Mouse (Mus musculus) small intestine, adult 2 months (tissue): ENCODE data around the gene Dennd1a. TPM values are rescaled to one million over a fixed set of nuclear protein-coding genes. Genes with fewer than 3 reads are reported as not detected.

Experiments
- H3K27ac ChIP-seq: fragments of 200-500 bp; 2 replicates; pipeline ENCODE4 v1.5.1; 2012; ENCODE audit warnings: low read depth, low read length, control low read depth, inconsistent platforms; ENCODE audit not compliant: insufficient read depth
- H3K27me3 ChIP-seq: fragments of 200-500 bp; 2 replicates; pipeline ENCODE4 v1.6.1; 2012; ENCODE audit warnings: mild to moderate bottlenecking, moderate library complexity, low read length, inconsistent platforms; ENCODE audit not compliant: control insufficient read depth, insufficient read depth
- H3K36me3 ChIP-seq: fragments of 200-500 bp; 2 replicates; pipeline ENCODE4 v1.6.1; 2012; ENCODE audit warnings: mild to moderate bottlenecking, low read length, control low read depth, inconsistent platforms; ENCODE audit not compliant: control insufficient read depth, insufficient read depth
- H3K4me1 ChIP-seq: fragments of 200-500 bp; 2 replicates; pipeline ENCODE4 v1.6.1; 2012; ENCODE audit warnings: low read length, inconsistent platforms, mixed read lengths; ENCODE audit not compliant: control insufficient read depth, insufficient read depth, insufficient read length
- H3K4me3 ChIP-seq: fragments of 200-500 bp; 2 replicates; pipeline ENCODE4 v1.5.1; 2012; ENCODE audit warnings: low read depth, mild to moderate bottlenecking, control low read depth, inconsistent platforms, low read length, moderate library complexity
- CTCF ChIP-seq: fragments of 200-500 bp; IDR thresholded peaks from 2 replicates; pipeline ENCODE4 v1.5.1; 2012; ENCODE audit warnings: low read depth, mild to moderate bottlenecking, control low read depth, inconsistent platforms, low read length, moderate library complexity, mixed read lengths; ENCODE audit not compliant: insufficient replicate concordance, insufficient read length; ENCODE audit errors: extremely low read depth
- POLR2A ChIP-seq: fragments of 200-500 bp; IDR thresholded peaks from 2 replicates; pipeline ENCODE4 v1.6.1; 2012; ENCODE audit warnings: low read depth, mild to moderate bottlenecking, control low read depth, inconsistent platforms, low read length, moderate library complexity
- WGBS: fragments of 180-500 bp; shearing (Covaris S2); methylation state at CpG from one replicate; pipeline ENCODE4 v1.1.7; 2018; 5-methylcytosine and 5-hydroxymethylcytosine counted together
- polyA plus RNA-seq: library from polyadenylated mRNA; depleted of rRNA; stranded (reverse); fragments of >200 nt; gene quantifications from 2 replicates; pipeline ENCODE4 v1.2.3, GENCODE M21; 2012

The Dennd1a gene
- polyA plus RNA-seq, 1 experiment, result 8.2 TPM

DNA sequence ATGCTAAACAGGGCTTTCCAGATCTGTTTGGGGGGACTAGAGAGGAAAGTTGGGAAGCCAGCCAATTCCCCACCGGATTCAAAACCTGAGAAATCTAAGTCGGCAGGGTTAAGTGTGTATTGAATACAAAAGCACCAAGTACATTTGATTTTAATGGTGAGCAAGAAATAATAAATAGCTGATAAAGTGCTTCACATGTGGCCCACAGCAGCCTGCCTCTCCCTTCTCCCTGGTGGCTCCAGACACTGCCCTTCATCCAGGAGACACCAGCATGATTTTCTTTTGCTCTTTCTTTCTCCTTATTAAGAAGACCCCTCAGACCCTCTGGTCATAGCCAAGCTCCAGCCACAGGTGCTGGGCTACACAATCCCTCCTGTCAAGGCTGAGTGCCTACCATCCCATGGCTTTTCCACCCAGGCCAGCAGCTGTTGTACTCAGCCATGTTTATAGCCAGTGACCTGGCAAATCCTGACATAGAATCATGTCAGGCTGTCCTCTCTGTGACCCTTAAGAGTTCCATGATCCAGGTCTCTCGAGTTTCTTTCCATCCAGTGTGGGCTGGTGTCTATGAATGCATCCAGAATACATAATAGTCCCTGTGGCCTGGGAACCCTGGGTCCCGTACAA is 467.6 kb downstream of the Dennd1a start:
- Histone ChIP-seq H3K27ac (no peak overlapping the region), H3K36me3 (no peaks in the 10 kb centered on the region; the same call in 1 of the 2 replicates), H3K4me3 (no peak overlapping the region), H3K4me1 (no peaks in the 10 kb centered on the region), H3K27me3 (no peaks in the 10 kb centered on the region)
- no peak for TF ChIP-seq POLR2A
- no peak for TF ChIP-seq CTCF
- WGBS, result 72% methylated on average over 4 of the region's 4 CpGs

DNA sequence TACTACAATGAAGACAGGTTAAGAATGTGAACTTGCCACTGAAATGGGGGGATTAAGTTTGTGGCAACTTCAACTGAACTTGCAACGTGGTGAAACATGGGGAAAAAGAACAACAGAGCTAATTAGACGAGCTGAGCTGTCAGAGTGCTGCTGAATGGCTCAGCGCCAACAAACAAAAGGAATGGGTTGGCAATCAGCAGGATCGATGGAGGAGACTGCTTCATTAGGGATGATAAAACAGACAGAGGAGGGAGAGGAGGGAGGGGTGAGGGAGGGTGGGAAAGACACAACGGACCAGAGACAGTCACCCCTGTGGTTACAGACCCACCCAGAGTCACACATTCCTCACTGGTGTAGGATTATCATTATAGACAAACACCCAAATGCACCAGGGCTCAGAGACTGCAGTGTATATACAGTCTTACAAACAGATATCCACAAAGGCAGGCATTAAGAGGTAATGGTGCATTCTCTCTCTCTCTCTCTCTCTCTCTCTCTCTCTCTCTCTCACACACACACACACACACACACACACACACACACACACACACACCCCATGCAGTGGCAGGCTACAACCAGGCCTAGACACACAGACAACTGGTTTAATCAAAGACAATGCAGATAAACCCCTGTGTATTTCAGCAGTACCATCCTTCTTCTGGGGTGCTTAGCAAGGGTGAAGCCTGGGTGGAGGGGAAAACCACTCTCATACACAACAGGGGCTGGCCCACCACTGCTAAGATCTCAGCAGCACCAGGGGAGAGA is 468.2 kb downstream of the Dennd1a start:
- Histone ChIP-seq H3K27me3 (no peaks in the 10 kb centered on the region), H3K4me1 (no peaks in the 10 kb centered on the region), H3K36me3 (no peaks in the 10 kb centered on the region; the same call in 1 of the 2 replicates), H3K27ac (no peak overlapping the region), H3K4me3 (no peak overlapping the region)
- TF ChIP-seq POLR2A (no peak), CTCF (no peak)
- 30% methylated on average over 5 of the region's 5 CpGs for WGBS

- H3K36me3 ChIP-seq, result no peaks in the 10 kb centered on the region
- no peaks in the 10 kb centered on the region for H3K27me3 ChIP-seq
- no peak overlapping the region for H3K27ac ChIP-seq
- H3K4me1 ChIP-seq, result no peaks in the 10 kb centered on the region
- 20% methylated on average over 3 of the region's 3 CpGs for WGBS
- no peak overlapping the region for H3K4me3 ChIP-seq
- TF ChIP-seq POLR2A, result no peak
- peak; percentile 92; the same call in 1 of the 2 replicates for TF ChIP-seq CTCF
Observed at GRCm38 (mm10) chr2:37815676-37816075, 471.5 kb downstream of the Dennd1a start.

- no peaks in the 10 kb centered on the region for H3K4me1 ChIP-seq
- no peak overlapping the region for H3K27ac ChIP-seq
- TF ChIP-seq POLR2A (no peak), CTCF (no peak)
- no peaks in the 10 kb centered on the region for H3K27me3 ChIP-seq
- 86% methylated on average over 8 of the region's 8 CpGs for WGBS
- no peaks in the 10 kb centered on the region for H3K36me3 ChIP-seq
- H3K4me3 ChIP-seq, result no peak overlapping the region
Observed at GRCm38 (mm10) chr2:37814820-37815361, 472.3 kb downstream of the Dennd1a start.

- Histone ChIP-seq H3K27me3 (no peaks in the 10 kb centered on the region), H3K27ac (no peak overlapping the region), H3K4me1 (no peaks in the 10 kb centered on the region), H3K36me3 (no peaks in the 10 kb centered on the region; the same call in 1 of the 2 replicates), H3K4me3 (no peak overlapping the region)
- WGBS, result 95% methylated on average over 5 of the region's 5 CpGs
- TF ChIP-seq CTCF, result no peak
- TF ChIP-seq POLR2A, result no peak
Observed at GRCm38 (mm10) chr2:37812401-37812800, 474.8 kb downstream of the Dennd1a start.

DNA sequence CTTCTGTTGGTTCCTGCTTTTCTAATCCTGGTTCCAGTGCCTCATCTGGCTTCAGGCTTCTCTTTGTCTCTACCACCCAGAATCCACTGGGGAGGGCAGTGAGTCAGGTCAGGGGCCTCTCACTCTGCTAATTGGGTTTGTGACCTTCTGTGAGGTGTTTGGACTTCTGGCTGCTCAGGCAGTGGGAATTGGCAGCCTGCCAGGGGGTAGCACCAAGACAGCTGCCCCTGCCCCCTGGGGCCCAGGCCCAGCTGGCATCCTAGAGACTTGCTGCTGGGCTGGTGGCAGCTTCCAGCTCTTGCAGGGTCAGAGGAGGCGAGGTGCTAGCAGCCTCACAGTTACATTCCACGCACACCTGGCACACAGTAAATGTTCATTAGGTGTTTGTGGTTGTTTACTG is 475.5 kb downstream of the Dennd1a start:
- WGBS, result 78% methylated on average over 2 of the region's 2 CpGs
- no peaks in the 10 kb centered on the region for H3K27me3 ChIP-seq
- no peak overlapping the region for H3K27ac ChIP-seq
- no peak overlapping the region for H3K4me3 ChIP-seq
- H3K36me3 ChIP-seq, result no peaks in the 10 kb centered on the region; the same call in 1 of the 2 replicates
- no peaks in the 10 kb centered on the region for H3K4me1 ChIP-seq
- TF ChIP-seq POLR2A (no peak), CTCF (no peak)

GRCm38 (mm10) chr2:37802610-37803212 is 484.5 kb downstream of the Dennd1a start:
- no peaks in the 10 kb centered on the region for H3K4me1 ChIP-seq
- WGBS, result 54% methylated on average over 4 of the region's 4 CpGs
- TF ChIP-seq POLR2A (no peak), CTCF (peak; percentile 78)
- H3K27me3 ChIP-seq, result no peaks in the 10 kb centered on the region
- no peak overlapping the region for H3K27ac ChIP-seq
- no peaks in the 10 kb centered on the region; the same call in 1 of the 2 replicates for H3K36me3 ChIP-seq
- H3K4me3 ChIP-seq, result no peak overlapping the region
